Mouse (Mus musculus) G1E (cell line): Measurements from ENCODE around the gene Trmt1. TPM values are rescaled to one million over a fixed set of nuclear protein-coding genes. Genes with fewer than 3 reads are reported as not detected.

Experiments used
- ATAC-seq: 2 replicates; pipeline ENCODE4 v1.8.0; 2016; ENCODE audit warnings: mild to moderate bottlenecking; ENCODE audit not compliant: insufficient number of reproducible peaks, poor library complexity, low FRiP score, severe bottlenecking; ENCODE audit errors: extremely low read depth
- DNase-seq: peaks from one replicate; pipeline ENCODE4 v3.0.0; 2012; ENCODE audit warnings: low spot score
- H3K27me3 ChIP-seq: 2 replicates; pipeline ENCODE4 v1.6.1; 2012; ENCODE audit warnings: mild to moderate bottlenecking, low read length, inconsistent platforms; ENCODE audit not compliant: insufficient read depth
- H3K36me3 ChIP-seq: replicated peaks from 2 replicates; pipeline ENCODE3; 2012; ENCODE audit warnings: mild to moderate bottlenecking, inconsistent platforms
- H3K4me1 ChIP-seq: 2 replicates; pipeline ENCODE4 v1.6.1; 2012; ENCODE audit warnings: low read depth, low read length, inconsistent platforms, mixed read lengths; ENCODE audit not compliant: insufficient read depth
- H3K4me3 ChIP-seq: 2 replicates; pipeline ENCODE4 v1.5.1; 2012; ENCODE audit warnings: low read depth, mild to moderate bottlenecking, inconsistent platforms, low read length, moderate library complexity, mixed read lengths
- H3K9me3 ChIP-seq: replicated peaks from 2 replicates; pipeline ENCODE4 v1.6.1; 2012; ENCODE audit warnings: inconsistent platforms
- CTCF ChIP-seq: IDR thresholded peaks from 2 replicates; pipeline ENCODE4 v1.5.1; 2012; ENCODE audit warnings: low read depth, low read length, inconsistent platforms, mixed read lengths
- GATA1 ChIP-seq: IDR thresholded peaks from 2 replicates; pipeline ENCODE4 v1.6.1; 2012; ENCODE audit warnings: borderline replicate concordance, low read length, inconsistent platforms, mixed read lengths
- GATA2 ChIP-seq: IDR thresholded peaks from 2 replicates; pipeline ENCODE4 v1.6.1; 2012; ENCODE audit warnings: low read depth, low read length, inconsistent platforms, borderline replicate concordance
- POLR2AphosphoS5 ChIP-seq: IDR thresholded peaks from 2 replicates; pipeline ENCODE4 v1.6.1; 2012; ENCODE audit warnings: low read depth, low read length, inconsistent platforms; ENCODE audit not compliant: insufficient replicate concordance
- TAL1 ChIP-seq: conservative IDR thresholded peaks from 2 replicates; pipeline ENCODE4 v1.6.1; 2012; ENCODE audit warnings: low read depth, low read length, inconsistent platforms, mixed read lengths
- polyA plus RNA-seq: library from polyadenylated mRNA; stranded (reverse); fragments of >175 nt; gene quantifications from 2 replicates; pipeline ENCODE4 v1.2.3, GENCODE M21; 2012
- total RNA-seq, 2 experiments: library from RNA; stranded (forward) in 1 of 2; stranded (reverse) in 1 of 2; fragments of 200-1000 nt in 1 of 2; fragments of >200 nt in 1 of 2; fragmentation: Nextera tagmentation in 1 of 2; gene quantifications; 2 replicates each; pipeline ENCODE4 v1.2.3; 2014 to 2017

The Trmt1 gene
- total RNA-seq (2014; fragmentation: Nextera tagmentation) (63.3 and 64.9 TPM in 2 replicates), total RNA-seq (2017) (68.2 and 96.4 TPM in 2 replicates), polyA plus RNA-seq (244 and 260 TPM in 2 replicates)

GRCm38 (mm10) chr8:84686191-84687002 is at the start of gene Trmt1:
Gene Trmt1, plus strand, starts transcription at chr8:84686307.
- Histone ChIP-seq H3K36me3 (peaks cover 58% of the 10 kb centered on the region), H3K4me3 (peak within 1 kb of the TSS; percentile 88), H3K9me3 (no peaks in the 10 kb centered on the region), H3K4me1 (peaks cover 72% of the 10 kb centered on the region), H3K27me3 (no peaks in the 10 kb centered on the region)
- ATAC-seq (peak; percentile 57; the same call in 1 of the 2 replicates), DNase-seq (no peak)
- TF ChIP-seq CTCF (no peak), GATA1 (no peak), TAL1 (no peak), POLR2AphosphoS5 (no peak), GATA2 (no peak)

GRCm38 (mm10) chr8:84637946-84638554 is 48.1 kb upstream of the Trmt1 start:
- Histone ChIP-seq H3K4me1 (peaks cover 36% of the 10 kb centered on the region), H3K9me3 (no peaks in the 10 kb centered on the region), H3K36me3 (no peaks in the 10 kb centered on the region), H3K4me3 (peak overlapping the region; percentile 76), H3K27me3 (peaks cover 51% of the 10 kb centered on the region)
- no peak for TF ChIP-seq GATA2
- no peak for TF ChIP-seq GATA1
- TF ChIP-seq TAL1: no peak
- no peak for TF ChIP-seq CTCF
- no peak for TF ChIP-seq POLR2AphosphoS5
- DNase-seq (no peak), ATAC-seq (no peak)

GRCm38 (mm10) chr8:84638555-84639161 is 47.4 kb upstream of the Trmt1 start:
- Histone ChIP-seq H3K4me3 (peak overlapping the region; percentile 76), H3K4me1 (peaks cover 38% of the 10 kb centered on the region), H3K36me3 (no peaks in the 10 kb centered on the region), H3K9me3 (no peaks in the 10 kb centered on the region), H3K27me3 (peaks cover 45% of the 10 kb centered on the region)
- no peak for ATAC-seq
- peak; percentile 60 for DNase-seq
- TF ChIP-seq TAL1 (no peak), CTCF (no peak), POLR2AphosphoS5 (no peak), GATA1 (no peak)

- TF ChIP-seq CTCF (peak; percentile 72; the same call in 1 of the 2 replicates), GATA2 (no peak)
- peak overlapping the region; percentile 76 for H3K4me3 ChIP-seq
- peaks cover 40% of the 10 kb centered on the region for H3K27me3 ChIP-seq
- H3K9me3 ChIP-seq: no peaks in the 10 kb centered on the region
- DNase-seq (peak; percentile 94), ATAC-seq (peak; percentile 57; the same call in 1 of the 2 replicates)
- H3K36me3 ChIP-seq: no peaks in the 10 kb centered on the region
- H3K4me1 ChIP-seq: peaks cover 38% of the 10 kb centered on the region
Measured at GRCm38 (mm10) chr8:84639162-84640009, 46.7 kb upstream of the Trmt1 start.

GRCm38 (mm10) chr8:84640010-84640588 is 46.0 kb upstream of the Trmt1 start:
- DNase-seq: no peak
- no peak for ATAC-seq
- peaks cover 32% of the 10 kb centered on the region for H3K4me1 ChIP-seq
- no peaks in the 10 kb centered on the region for H3K9me3 ChIP-seq
- H3K36me3 ChIP-seq: no peaks in the 10 kb centered on the region
- H3K4me3 ChIP-seq: peak overlapping the region; percentile 76
- TF ChIP-seq TAL1: no peak
- TF ChIP-seq GATA2: no peak
- TF ChIP-seq POLR2AphosphoS5: no peak
- no peak for TF ChIP-seq CTCF
- H3K27me3 ChIP-seq: peaks cover 37% of the 10 kb centered on the region
